Mouse (Mus musculus) limb, embryonic 14.5 days (tissue): ENCODE measurements around the gene Gxylt2. TPM values are rescaled to one million over a fixed set of nuclear protein-coding genes. Genes with fewer than 3 reads are reported as not detected.

ENCODE experiments used
- ATAC-seq: fragments of 200-750 bp; cut with Nextera tagmentation; 2 replicates; pipeline ENCODE4 v1.8.0; 2017; ENCODE audit warnings: low read depth, moderate number of reproducible peaks, moderate TSS enrichment; ENCODE audit not compliant: low FRiP score
- DNase-seq: peaks from one replicate; pipeline ENCODE4 v3.0.0-alpha.2; 2015; ENCODE audit warnings: low spot score
- H3K27ac ChIP-seq: fragments of 300-500 bp; sonication (generic); replicated peaks from 2 replicates; pipeline ENCODE4 v1.5.1; 2014; ENCODE audit warnings: low read depth, mild to moderate bottlenecking, low read length, moderate library complexity, mixed read lengths
- H3K27me3 ChIP-seq: fragments of 300-500 bp; sonication (generic); 2 replicates; pipeline ENCODE4 v1.6.1; 2014; ENCODE audit warnings: low read length, mixed read lengths; ENCODE audit not compliant: control insufficient read depth, insufficient read depth
- H3K36me3 ChIP-seq: fragments of 300-500 bp; sonication (generic); 2 replicates; pipeline ENCODE4 v1.6.1; 2014; ENCODE audit warnings: mild to moderate bottlenecking, low read length, moderate library complexity, mixed read lengths; ENCODE audit not compliant: control insufficient read depth, insufficient read depth
- H3K4me1 ChIP-seq: fragments of 300-500 bp; sonication (generic); 2 replicates; pipeline ENCODE4 v1.6.1; 2014; ENCODE audit warnings: antibody characterized with exemption, low read length, mixed read lengths; ENCODE audit not compliant: control insufficient read depth, insufficient read depth
- H3K4me2 ChIP-seq: fragments of 300-500 bp; sonication (generic); replicated peaks from 2 replicates; pipeline ENCODE4 v1.6.1; 2014; ENCODE audit warnings: low read depth, mild to moderate bottlenecking, low read length, moderate library complexity; ENCODE audit not compliant: severe bottlenecking
- H3K4me3 ChIP-seq: fragments of 300-500 bp; sonication (generic); replicated peaks from 2 replicates; pipeline ENCODE4 v1.5.1; 2014; ENCODE audit warnings: low read length
- H3K9ac ChIP-seq: fragments of 300-500 bp; sonication (generic); 2 replicates; pipeline ENCODE4 v1.6.1; 2014; ENCODE audit warnings: mild to moderate bottlenecking, low read depth, low read length, moderate library complexity; ENCODE audit not compliant: severe bottlenecking
- H3K9me3 ChIP-seq: fragments of 300-500 bp; sonication (generic); 2 replicates; pipeline ENCODE4 v1.6.1; 2016; ENCODE audit warnings: low read length; ENCODE audit not compliant: control insufficient read depth
- POLR2A ChIP-seq: fragments of 200-500 bp; IDR thresholded peaks from 2 replicates; pipeline ENCODE4 v1.8.0; 2012; ENCODE audit warnings: inconsistent platforms, mild to moderate bottlenecking, moderate library complexity, borderline replicate concordance; ENCODE audit not compliant: insufficient read depth, insufficient read length; ENCODE audit errors: extremely low read depth
- WGBS: fragments of 180-500 bp; shearing (Covaris S2); extraction: QIAGEN DNeasy Blood & Tissue Kit; methylation state at CpG from one replicate; pipeline ENCODE4 v1.1.7; 2014; 5-methylcytosine and 5-hydroxymethylcytosine counted together
- polyA plus RNA-seq, 2 experiments: library from polyadenylated mRNA; depleted of rRNA in 1 of 2; stranded (reverse) in 1 of 2; unstranded in 1 of 2; fragments of >200 nt; fragmentation: Nextera tagmentation in 1 of 2; extraction: Ambion mirVana in 1 of 2; gene quantifications; 2 replicates each; pipeline versions ENCODE4 v1.2.1 to v1.2.3; 2012 to 2014

Gene Gxylt2
- polyA plus RNA-seq, 2 experiments: 27.1 to 27.6 TPM

DNA sequence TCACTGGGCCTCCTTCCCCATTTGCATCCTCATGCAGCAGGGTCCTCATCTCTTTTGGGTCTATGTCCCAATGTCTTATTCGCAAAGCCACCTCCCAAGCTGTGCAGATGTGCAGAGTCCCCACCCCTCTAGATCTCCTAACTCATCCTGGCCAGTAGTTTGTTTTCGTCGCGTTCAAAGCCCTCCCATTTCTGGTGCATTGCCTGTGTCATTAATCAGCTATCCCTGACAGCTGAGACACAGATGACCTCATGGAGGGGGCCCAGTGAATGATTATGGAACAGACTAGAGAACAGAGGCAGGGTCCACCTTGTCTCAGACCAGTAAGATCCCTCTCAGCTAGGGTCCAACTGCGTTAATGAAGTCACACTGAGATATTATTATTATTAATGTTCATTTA is 6.3 kb downstream of the Gxylt2 start:
- H3K27ac ChIP-seq: no peak overlapping the region
- no peak overlapping the region for H3K9ac ChIP-seq
- no peaks in the 10 kb centered on the region for H3K27me3 ChIP-seq
- ATAC-seq (no peak), DNase-seq (no peak)
- no peak overlapping the region for H3K4me2 ChIP-seq
- H3K9me3 ChIP-seq: no peaks in the 10 kb centered on the region
- no peak for TF ChIP-seq POLR2A
- 80% methylated on average over 5 of the region's 5 CpGs for WGBS
- H3K4me1 ChIP-seq: peaks cover 17% of the 10 kb centered on the region
- H3K4me3 ChIP-seq: no peak overlapping the region
- no peaks in the 10 kb centered on the region for H3K36me3 ChIP-seq

DNA sequence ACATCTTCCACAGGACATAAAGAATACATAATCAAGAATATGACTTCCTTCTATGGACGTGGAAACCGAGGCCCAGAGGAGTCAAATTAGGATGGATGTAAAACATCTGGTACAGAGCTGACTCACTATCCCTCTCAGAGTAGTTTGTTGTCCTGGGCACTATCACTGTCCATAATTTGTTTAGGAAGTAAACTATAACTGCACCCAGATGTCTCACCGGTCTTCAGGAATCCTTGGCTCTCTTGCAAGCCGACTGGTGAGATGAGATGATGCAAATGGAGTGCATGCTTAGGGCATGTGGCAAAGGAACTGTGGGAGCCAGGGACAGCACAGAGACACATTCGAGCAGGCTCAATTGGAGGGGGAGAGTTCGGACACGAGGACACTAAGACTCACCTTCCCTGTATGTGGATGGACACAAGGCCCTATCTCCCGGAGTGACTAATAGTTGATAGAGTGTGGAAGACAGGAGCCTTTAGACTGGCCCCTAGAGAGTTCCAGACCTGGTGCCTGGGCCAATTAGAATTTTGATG is 10.8 kb downstream of the Gxylt2 start:
- H3K4me2 ChIP-seq: no peak overlapping the region
- H3K27me3 ChIP-seq: no peaks in the 10 kb centered on the region
- DNase-seq: peak; percentile 18
- no peak for TF ChIP-seq POLR2A
- H3K27ac ChIP-seq: no peak overlapping the region
- 64% methylated on average over 8 of the region's 8 CpGs for WGBS
- H3K36me3 ChIP-seq: peaks cover 8% of the 10 kb centered on the region
- no peak for ATAC-seq
- H3K9me3 ChIP-seq: no peaks in the 10 kb centered on the region
- H3K4me1 ChIP-seq: no peaks in the 10 kb centered on the region
- no peak overlapping the region for H3K4me3 ChIP-seq
- no peak overlapping the region for H3K9ac ChIP-seq

DNA sequence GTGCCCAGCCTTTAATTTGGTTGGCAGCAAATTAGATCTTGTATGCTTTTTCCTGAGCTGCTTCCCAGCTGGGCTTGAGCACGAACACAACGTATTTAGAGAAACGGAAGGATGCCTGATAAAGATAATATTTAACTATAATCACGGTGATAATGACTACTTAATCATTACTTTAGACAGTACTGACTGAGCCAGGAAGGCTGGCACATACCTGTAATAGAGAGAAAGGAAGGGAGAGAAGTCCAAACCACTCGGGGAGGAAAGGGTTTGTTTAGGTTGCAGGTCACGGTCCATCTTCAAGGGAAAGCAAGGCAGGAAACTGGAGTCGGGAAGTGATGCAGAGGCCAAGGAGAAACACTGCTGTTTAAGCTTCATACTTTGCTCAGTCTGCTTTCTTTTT is 11.6 kb downstream of the Gxylt2 start:
- Histone ChIP-seq H3K4me2 (no peak overlapping the region), H3K27ac (no peak overlapping the region), H3K36me3 (peaks cover 8% of the 10 kb centered on the region), H3K4me3 (no peak overlapping the region), H3K9me3 (no peaks in the 10 kb centered on the region), H3K4me1 (no peaks in the 10 kb centered on the region), H3K27me3 (no peaks in the 10 kb centered on the region), H3K9ac (no peak overlapping the region)
- no peak for ATAC-seq
- TF ChIP-seq POLR2A: no peak
- no peak for DNase-seq
- 75% methylated on average over 7 of the region's 7 CpGs for WGBS

DNA sequence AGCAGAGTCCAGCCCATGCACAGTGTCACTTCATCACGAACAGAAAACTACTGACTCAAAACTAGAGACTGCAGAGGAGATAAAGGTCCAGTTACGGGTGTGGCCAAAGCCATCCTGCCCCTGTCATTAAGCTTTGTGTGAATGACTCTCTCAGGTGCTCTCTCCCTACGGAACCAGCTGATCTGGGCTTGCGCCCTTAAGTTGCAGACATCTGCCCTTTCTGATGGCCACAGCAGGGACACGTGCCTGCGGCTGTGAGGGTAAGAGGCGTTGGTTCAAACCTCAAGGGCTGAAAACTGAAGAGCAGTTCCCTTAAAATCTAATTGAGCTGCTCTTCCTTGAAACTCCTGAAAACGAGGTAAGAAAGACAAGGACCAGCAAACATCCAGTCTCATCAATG is 12.3 kb downstream of the Gxylt2 start:
- H3K27ac ChIP-seq: no peak overlapping the region
- WGBS: 79% methylated on average over 8 of the region's 8 CpGs
- H3K4me1 ChIP-seq: peaks cover 4% of the 10 kb centered on the region; the same call in 1 of the 2 replicates
- no peaks in the 10 kb centered on the region for H3K9me3 ChIP-seq
- TF ChIP-seq POLR2A: no peak
- ATAC-seq: no peak
- H3K9ac ChIP-seq: no peak overlapping the region
- no peak overlapping the region for H3K4me3 ChIP-seq
- DNase-seq: no peak
- peaks cover 8% of the 10 kb centered on the region for H3K36me3 ChIP-seq
- H3K4me2 ChIP-seq: no peak overlapping the region
- H3K27me3 ChIP-seq: no peaks in the 10 kb centered on the region

DNA sequence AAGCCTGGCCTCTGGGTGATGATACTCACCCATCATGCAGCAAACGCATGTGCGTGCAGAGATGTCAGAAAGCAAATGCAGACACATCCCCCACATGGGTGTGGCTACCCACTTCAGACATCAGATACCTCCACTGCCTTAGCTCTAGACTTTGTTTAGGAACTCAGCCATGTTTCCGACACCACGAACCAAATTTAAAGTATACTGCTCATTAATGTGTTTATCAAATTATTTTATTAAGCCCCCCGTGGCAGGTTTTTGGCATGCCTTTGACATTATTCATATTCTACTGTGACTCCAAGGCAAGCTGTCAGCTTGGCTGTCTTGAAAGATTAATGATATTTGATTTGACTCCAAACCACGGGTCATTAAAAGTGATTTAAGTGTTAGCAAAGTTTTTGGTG is 15.6 kb downstream of the Gxylt2 start:
- no peak for TF ChIP-seq POLR2A
- Histone ChIP-seq H3K4me1 (peaks cover 14% of the 10 kb centered on the region), H3K27ac (no peak overlapping the region), H3K4me2 (no peak overlapping the region), H3K4me3 (no peak overlapping the region), H3K9ac (no peak overlapping the region), H3K27me3 (no peaks in the 10 kb centered on the region), H3K36me3 (peaks cover 8% of the 10 kb centered on the region), H3K9me3 (no peaks in the 10 kb centered on the region)
- ATAC-seq (peak; percentile 50; the same call in 1 of the 2 replicates), DNase-seq (peak; percentile 64)
- WGBS: 68% methylated on average over 6 of the region's 6 CpGs
